In genomic region chr6:48665471-48665870, GRCm38 (mm10) we compare ENCODE assay signal across 16 mouse cellular contexts. TPM values are rescaled to one million over a fixed set of nuclear protein-coding genes. Genes with fewer than 3 reads are reported as not detected.
"Had no signal": no experiment of that assay in that cellular context is flagged by ENCODE, and none has a peak within 500 bp of the region (broad histone marks: within the 10 kb centered on the region; RNA-seq: fewer than 3 reads in every experiment).

No protein-coding gene starts in this region.

- H3K4me2 ChIP-seq: limb, embryonic 15.5 days; liver, embryonic 15.5 days; lung, embryonic 14.5 days; midbrain, embryonic 12.5 days; neural tube, embryonic 13.5 days had no signal

- H3K4me1 ChIP-seq: limb, embryonic 15.5 days; midbrain, embryonic 12.5 days; neural tube, embryonic 13.5 days had no signal

- ATAC-seq: hindbrain, postnatal 0 days; midbrain, embryonic 16.5 days had no signal

- DNase-seq: layer of hippocampus, adult 9-11 months; layer of hippocampus, postnatal 36 days; lung, embryonic 14.5 days; lung, postnatal 10 days; lung, postnatal 4 days; retina, postnatal 1 day; right cerebral cortex, postnatal 4 days; spleen, adult 18-20 months; thymus, postnatal 14 days had no signal

- H3K27ac ChIP-seq: hindbrain, postnatal 0 days; limb, embryonic 15.5 days; liver, embryonic 15.5 days; midbrain, embryonic 12.5 days; neural tube, embryonic 13.5 days had no signal

- H3K4me3 ChIP-seq: limb, embryonic 15.5 days; liver, embryonic 15.5 days; midbrain, embryonic 12.5 days; neural tube, embryonic 13.5 days had no signal

- H3K36me3 ChIP-seq: limb, embryonic 15.5 days; liver, embryonic 15.5 days; midbrain, embryonic 12.5 days; neural tube, embryonic 13.5 days had no signal

- H3K9me3 ChIP-seq: limb, embryonic 15.5 days; liver, embryonic 15.5 days; midbrain, embryonic 12.5 days; neural tube, embryonic 13.5 days had no signal

- H3K9ac ChIP-seq: limb, embryonic 15.5 days; liver, embryonic 15.5 days; lung, embryonic 14.5 days; midbrain, embryonic 12.5 days; neural tube, embryonic 13.5 days had no signal

- H3K27me3 ChIP-seq: limb, embryonic 15.5 days; liver, embryonic 15.5 days; midbrain, embryonic 12.5 days; neural tube, embryonic 13.5 days had no signal

RNA-seq across cellular contexts. Expression of gene Gimap4, which starts 18.9 kb away (rescaled TPM):
- total RNA-seq: layer of hippocampus, adult 18-20 months had no signal
